Comparison of ENCODE assay signal across 20 mouse cellular contexts in the genomic region with DNA sequence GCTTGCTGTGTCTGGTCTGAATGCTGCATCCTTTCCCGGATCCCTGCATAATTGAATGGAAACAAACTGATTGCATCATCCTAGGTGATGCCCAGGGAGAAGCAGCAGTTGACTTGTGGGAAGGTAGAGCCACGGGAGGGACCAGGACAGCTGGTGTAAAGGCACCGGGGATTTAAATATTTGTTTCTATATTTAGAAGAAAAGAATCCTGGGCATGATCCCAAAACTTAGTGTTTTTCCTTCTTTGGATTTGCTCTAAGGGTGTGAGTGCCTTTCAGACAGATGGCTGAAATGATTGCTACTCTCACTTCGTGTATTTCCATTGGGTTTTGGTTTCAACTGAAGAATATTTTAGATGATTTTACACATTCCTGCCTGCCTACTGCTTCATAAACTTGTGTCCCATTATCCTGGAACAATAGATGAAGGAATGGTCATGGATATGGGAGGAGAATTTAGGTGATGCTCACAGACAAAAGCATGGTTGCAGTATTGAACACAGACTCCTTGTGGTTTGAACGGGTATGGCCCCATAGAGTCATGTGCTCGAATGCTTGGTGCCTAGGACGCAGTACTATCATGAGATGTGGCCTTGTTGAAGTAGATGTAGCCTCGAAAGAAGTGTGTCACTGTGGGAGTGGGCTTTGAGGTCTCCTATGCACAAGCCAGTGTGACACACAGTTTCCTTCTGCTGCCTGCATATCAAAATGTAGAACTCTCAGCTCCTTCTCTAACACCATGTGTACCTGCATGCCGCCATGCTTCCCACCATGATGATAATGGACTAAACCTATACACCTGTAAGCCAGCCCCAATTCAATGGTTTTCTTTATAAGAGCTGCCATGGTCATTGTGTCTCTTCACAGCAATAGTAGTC. TPM values are rescaled to one million over a fixed set of nuclear protein-coding genes. Genes with fewer than 3 reads are reported as not detected.
DNase-seq lines count a peak whose midpoint lies in the region; ATAC-seq and TF ChIP-seq lines count a peak whose summit lies in the region.
"Had no signal": no experiment of that assay in that cellular context is flagged by ENCODE, and none has a peak within 500 bp of the region (broad histone marks: within the 10 kb centered on the region; RNA-seq: fewer than 3 reads in every experiment).

No protein-coding gene starts in this region.

- H3K4me3 ChIP-seq in forebrain, embryonic 13.5 days, result no peak overlapping the region
- no peak overlapping the region for H3K4me3 ChIP-seq in forebrain, embryonic 10.5 days
- H3K4me3 ChIP-seq in layer of hippocampus, adult 2 months, result no peak overlapping the region
- H3K4me3 ChIP-seq: embryonic facial prominence, embryonic 13.5 days; hindbrain, embryonic 12.5 days; intestine, embryonic 15.5 days; limb, embryonic 13.5 days; liver, embryonic 15.5 days; midbrain, embryonic 10.5 days had no signal

- ATAC-seq in forebrain, embryonic 13.5 days, result peak; percentile 88
- ATAC-seq: intestine, embryonic 15.5 days had no signal

- TF ChIP-seq CTCF in layer of hippocampus, adult 2 months (conservative IDR thresholded peaks at IDR 0.05), result peak; percentile 50

- H3K27me3 ChIP-seq in forebrain, embryonic 13.5 days, result no peaks in the 10 kb centered on the region
- no peaks in the 10 kb centered on the region for H3K27me3 ChIP-seq in forebrain, embryonic 10.5 days (ENCODE audit: poor library complexity, severe bottlenecking)
- H3K27me3 ChIP-seq: embryonic facial prominence, embryonic 13.5 days; hindbrain, embryonic 12.5 days; intestine, embryonic 15.5 days; limb, embryonic 13.5 days; liver, embryonic 15.5 days had no signal

- H3K27ac ChIP-seq in forebrain, embryonic 13.5 days, result no peak overlapping the region
- no peak overlapping the region for H3K27ac ChIP-seq in forebrain, embryonic 10.5 days
- H3K27ac ChIP-seq in layer of hippocampus, adult 2 months, result peak overlapping the region; percentile 73
- H3K27ac ChIP-seq: embryonic facial prominence, embryonic 13.5 days; hindbrain, embryonic 12.5 days; intestine, embryonic 15.5 days; limb, embryonic 13.5 days; liver, embryonic 15.5 days; midbrain, embryonic 10.5 days had no signal

- DNase-seq in forebrain, embryonic 10.5 days (ENCODE audit: extremely low spot score, low spot score), result no peak
- DNase-seq in layer of hippocampus, adult 2 months (ENCODE audit: low spot score in 2 of 2), result peak; percentile 36 to 63
- DNase-seq in layer of hippocampus, postnatal 10 days (ENCODE audit: low spot score in 2 of 2), result no peak
- DNase-seq in brain, adult 2 months (ENCODE audit: low read depth, low spot score), result peak; percentile 88
- peak; percentile 69 for DNase-seq in layer of hippocampus, adult 9-10 months (ENCODE audit: low spot score)
- no peak for DNase-seq in spleen, adult 18-20 months
- DNase-seq: adrenal gland, adult 8-10 months; kidney, postnatal 10 days; right cerebral cortex, postnatal 14 days had no signal

- no peaks in the 10 kb centered on the region for H3K36me3 ChIP-seq in forebrain, embryonic 13.5 days (ENCODE audit: poor library complexity, severe bottlenecking)
- no peaks in the 10 kb centered on the region for H3K36me3 ChIP-seq in forebrain, embryonic 10.5 days (replicated peaks)
- H3K36me3 ChIP-seq: embryonic facial prominence, embryonic 13.5 days; hindbrain, embryonic 12.5 days; intestine, embryonic 15.5 days; limb, embryonic 13.5 days; liver, embryonic 15.5 days; midbrain, embryonic 10.5 days had no signal

- no peak overlapping the region for H3K4me2 ChIP-seq in forebrain, embryonic 13.5 days
- H3K4me2 ChIP-seq: embryonic facial prominence, embryonic 13.5 days; hindbrain, embryonic 12.5 days; intestine, embryonic 15.5 days; limb, embryonic 13.5 days; liver, embryonic 15.5 days had no signal

- no peak overlapping the region for H3K9ac ChIP-seq in forebrain, embryonic 13.5 days
- H3K9ac ChIP-seq: embryonic facial prominence, embryonic 13.5 days; hindbrain, embryonic 12.5 days; intestine, embryonic 15.5 days; limb, embryonic 13.5 days; liver, embryonic 15.5 days had no signal

- 67% methylated on average over 9 of the region's 9 CpGs for WGBS in forebrain, embryonic 13.5 days
- 79% methylated on average over 9 of the region's 9 CpGs for WGBS in forebrain, embryonic 10.5 days

- H3K9me3 ChIP-seq in forebrain, embryonic 13.5 days (replicated peaks), result no peaks in the 10 kb centered on the region
- H3K9me3 ChIP-seq in forebrain, embryonic 10.5 days, result no peaks in the 10 kb centered on the region
- H3K9me3 ChIP-seq: embryonic facial prominence, embryonic 13.5 days; hindbrain, embryonic 12.5 days; intestine, embryonic 15.5 days; limb, embryonic 13.5 days; liver, embryonic 15.5 days; midbrain, embryonic 10.5 days had no signal

- peaks cover 9% of the 10 kb centered on the region for H3K4me1 ChIP-seq in forebrain, embryonic 13.5 days
- no peaks in the 10 kb centered on the region for H3K4me1 ChIP-seq in forebrain, embryonic 10.5 days
- H3K4me1 ChIP-seq: hindbrain, embryonic 12.5 days; intestine, embryonic 15.5 days; limb, embryonic 13.5 days; liver, embryonic 15.5 days; midbrain, embryonic 10.5 days had no signal

RNA-seq across cellular contexts. Expression of a gene that starts 12.5 kb away (rescaled TPM):
- not detected in 2 replicates for polyA plus RNA-seq in forebrain, embryonic 13.5 days (2015; fragmentation: Nextera tagmentation; extraction: Ambion mirVana)
- not detected in 2 replicates for polyA plus RNA-seq in forebrain, embryonic 10.5 days (2016; fragmentation: Nextera tagmentation; extraction: Ambion mirVana)
- total RNA-seq in layer of hippocampus, adult 2 months (2021), result not detected
- total RNA-seq in layer of hippocampus, postnatal 10 days (2021), result not detected
- total RNA-seq: adrenal gland, adult 8-10 months; common myeloid progenitor, adult 5-6 weeks; ES-E14 had no signal
- polyA plus RNA-seq: embryonic facial prominence, embryonic 13.5 days; gonadal fat pad, adult 2 months; heart, embryonic 16.5 days; hindbrain, embryonic 12.5 days; intestine, embryonic 15.5 days; limb, embryonic 13.5 days; liver, embryonic 15.5 days; midbrain, embryonic 10.5 days had no signal

Comparison
In these comparisons a context has a peak if more than half of its experiments do, and no peak if none do; other contexts are left out.
1. DNase-seq: peak in layer of hippocampus, adult 2 months (2 of 2), brain, adult 2 months (single experiment) and layer of hippocampus, adult 9-10 months (single experiment); none in forebrain, embryonic 10.5 days (single experiment), layer of hippocampus, postnatal 10 days (0 of 2) and spleen, adult 18-20 months (0 of 2).